Mouse (Mus musculus) embryonic facial prominence, embryonic 11.5 days (tissue): Measurements from ENCODE around the gene Yjefn3. TPM values are rescaled to one million over a fixed set of nuclear protein-coding genes. Genes with fewer than 3 reads are reported as not detected.

Source experiments
- ATAC-seq: fragments of 200-750 bp; cut with Nextera tagmentation; replicated peaks from 2 replicates; pipeline ENCODE4 v1.8.0; 2017; ENCODE audit warnings: low read depth; ENCODE audit not compliant: insufficient number of reproducible peaks, low FRiP score, low TSS enrichment
- DNase-seq: peaks from one replicate; pipeline ENCODE4 v3.0.0-alpha.2; 2015; ENCODE audit warnings: low spot score
- H3K27ac ChIP-seq: fragments of 300-500 bp; sonication (generic); replicated peaks from 2 replicates; pipeline ENCODE4 v1.5.1; 2014; ENCODE audit warnings: mild to moderate bottlenecking, low read depth, low read length, control low read depth
- H3K27me3 ChIP-seq: fragments of 300-500 bp; sonication (generic); 2 replicates; pipeline ENCODE4 v1.6.1; 2014; ENCODE audit warnings: mild to moderate bottlenecking, low read length, moderate library complexity, mixed read lengths; ENCODE audit not compliant: control insufficient read depth, insufficient read depth
- H3K36me3 ChIP-seq: fragments of 300-500 bp; sonication (generic); replicated peaks from 2 replicates; pipeline ENCODE4 v1.6.1; 2014; ENCODE audit warnings: low read depth, mild to moderate bottlenecking, low read length, moderate library complexity, mixed read lengths; ENCODE audit not compliant: control insufficient read depth, insufficient read depth
- H3K4me1 ChIP-seq: fragments of 300-500 bp; sonication (generic); 2 replicates; pipeline ENCODE4 v1.6.1; 2014; ENCODE audit warnings: low read length, mixed read lengths; ENCODE audit not compliant: control insufficient read depth, insufficient read depth
- H3K4me2 ChIP-seq: fragments of 300-500 bp; sonication (generic); 2 replicates; pipeline ENCODE4 v1.6.1; 2014; ENCODE audit warnings: low read depth, mild to moderate bottlenecking, control low read depth, low read length, moderate library complexity
- H3K4me3 ChIP-seq: fragments of 300-500 bp; sonication (generic); 2 replicates; pipeline ENCODE4 v1.5.1; 2014; ENCODE audit warnings: low read depth, low read length, control low read depth
- H3K9ac ChIP-seq: fragments of 300-500 bp; sonication (generic); replicated peaks from 2 replicates; pipeline ENCODE4 v1.6.1; 2014; ENCODE audit warnings: mild to moderate bottlenecking, control low read depth, low read length
- H3K9me3 ChIP-seq: fragments of 300-500 bp; sonication (generic); replicated peaks from 2 replicates; pipeline ENCODE4 v1.6.1; 2016; ENCODE audit warnings: mild to moderate bottlenecking, low read length, inconsistent platforms, mixed read lengths; ENCODE audit not compliant: control insufficient read depth
- WGBS: fragments of 180-500 bp; shearing (Covaris S2); extraction: QIAGEN DNeasy Blood & Tissue Kit; methylation state at CpG from one replicate; pipeline ENCODE4 v1.1.7; 2014; 5-methylcytosine and 5-hydroxymethylcytosine counted together
- polyA plus RNA-seq: library from polyadenylated mRNA; unstranded; fragments of >200 nt; fragmentation: Nextera tagmentation; extraction: Ambion mirVana; gene quantifications from 2 replicates; pipeline ENCODE4 v1.2.1, GENCODE M21; 2014

Gene Yjefn3
- polyA plus RNA-seq, 1 experiment from 2014 or later = 3.6 TPM

DNA sequence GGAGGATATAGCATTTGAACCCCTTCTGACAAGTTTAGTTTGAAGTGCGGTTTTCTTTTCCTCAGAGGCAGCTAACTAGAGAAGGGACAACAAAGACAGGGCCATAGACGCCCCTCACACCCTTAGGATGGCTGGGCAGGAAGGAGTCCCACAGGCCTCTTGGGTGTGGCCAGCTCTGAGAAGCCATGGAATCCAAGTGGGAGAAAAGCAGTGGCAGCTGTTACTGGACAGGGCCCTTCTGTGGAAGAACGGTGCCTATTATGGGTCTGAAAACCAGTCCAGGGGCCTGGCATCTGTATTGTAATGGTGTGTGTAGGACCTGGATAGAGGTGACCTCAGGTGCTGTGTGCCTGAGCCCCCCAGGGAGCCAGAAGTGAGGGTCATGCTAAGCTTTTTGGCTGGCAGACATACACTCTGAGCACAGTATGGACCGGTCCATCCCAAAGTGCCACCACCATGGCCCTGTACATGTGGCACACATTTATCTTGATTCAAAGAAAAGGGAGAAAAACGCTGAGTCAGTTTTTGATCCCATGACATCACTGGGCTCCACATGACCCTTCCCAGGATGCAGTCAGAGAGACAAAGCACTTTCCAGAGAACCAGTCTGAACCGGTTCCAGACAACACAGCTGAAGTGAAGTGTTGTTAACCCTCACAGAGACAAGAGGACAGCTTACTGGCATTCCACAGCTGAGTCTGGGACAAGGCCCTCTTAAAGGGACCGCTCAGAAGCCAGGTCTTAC, 33.7 kb upstream of the Yjefn3 start:
- WGBS = 71% methylated on average over 7 of the region's 7 CpGs
- H3K9me3 ChIP-seq = no peaks in the 10 kb centered on the region
- H3K27me3 ChIP-seq = no peaks in the 10 kb centered on the region
- H3K4me1 ChIP-seq = peaks cover 5% of the 10 kb centered on the region; the same call in 1 of the 2 replicates
- ATAC-seq (peak; percentile 67), DNase-seq (peak; percentile 73)
- H3K9ac ChIP-seq = no peak overlapping the region
- H3K36me3 ChIP-seq = peaks cover 3% of the 10 kb centered on the region; the same call in 1 of the 2 replicates
- H3K27ac ChIP-seq = no peak overlapping the region
- H3K4me3 ChIP-seq = no peak overlapping the region
- no peak overlapping the region for H3K4me2 ChIP-seq

GRCm38 (mm10) chr8:69935431-69935830, 32.9 kb upstream of the Yjefn3 start:
- H3K27ac ChIP-seq = no peak overlapping the region
- ATAC-seq = no peak
- no peaks in the 10 kb centered on the region for H3K27me3 ChIP-seq
- no peak overlapping the region for H3K9ac ChIP-seq
- H3K9me3 ChIP-seq = no peaks in the 10 kb centered on the region
- no peak overlapping the region for H3K4me2 ChIP-seq
- H3K4me1 ChIP-seq = peaks cover 5% of the 10 kb centered on the region; the same call in 1 of the 2 replicates
- no peak for DNase-seq
- 96% methylated on average over 3 of the region's 3 CpGs for WGBS
- no peak overlapping the region for H3K4me3 ChIP-seq
- H3K36me3 ChIP-seq = peaks cover 3% of the 10 kb centered on the region; the same call in 1 of the 2 replicates

- ATAC-seq (no peak), DNase-seq (no peak)
- Histone ChIP-seq H3K27ac (no peak overlapping the region), H3K27me3 (no peaks in the 10 kb centered on the region), H3K9ac (no peak overlapping the region), H3K4me2 (no peak overlapping the region), H3K4me1 (no peaks in the 10 kb centered on the region), H3K9me3 (no peaks in the 10 kb centered on the region), H3K36me3 (peaks cover 3% of the 10 kb centered on the region; the same call in 1 of the 2 replicates), H3K4me3 (no peak overlapping the region)
- WGBS = 85% methylated on average over 5 of the region's 5 CpGs
Measured at GRCm38 (mm10) chr8:69934582-69934981, 32.1 kb upstream of the Yjefn3 start.

- H3K9ac ChIP-seq = no peak overlapping the region
- peaks cover 3% of the 10 kb centered on the region; the same call in 1 of the 2 replicates for H3K36me3 ChIP-seq
- H3K4me2 ChIP-seq = no peak overlapping the region
- no peak overlapping the region for H3K27ac ChIP-seq
- ATAC-seq = no peak
- H3K4me1 ChIP-seq = no peaks in the 10 kb centered on the region
- DNase-seq = no peak
- 70% methylated on average over 2 of the region's 2 CpGs for WGBS
- H3K4me3 ChIP-seq = no peak overlapping the region
- H3K27me3 ChIP-seq = no peaks in the 10 kb centered on the region
- H3K9me3 ChIP-seq = no peaks in the 10 kb centered on the region
Measured at GRCm38 (mm10) chr8:69933811-69934210, 31.3 kb upstream of the Yjefn3 start.

DNA sequence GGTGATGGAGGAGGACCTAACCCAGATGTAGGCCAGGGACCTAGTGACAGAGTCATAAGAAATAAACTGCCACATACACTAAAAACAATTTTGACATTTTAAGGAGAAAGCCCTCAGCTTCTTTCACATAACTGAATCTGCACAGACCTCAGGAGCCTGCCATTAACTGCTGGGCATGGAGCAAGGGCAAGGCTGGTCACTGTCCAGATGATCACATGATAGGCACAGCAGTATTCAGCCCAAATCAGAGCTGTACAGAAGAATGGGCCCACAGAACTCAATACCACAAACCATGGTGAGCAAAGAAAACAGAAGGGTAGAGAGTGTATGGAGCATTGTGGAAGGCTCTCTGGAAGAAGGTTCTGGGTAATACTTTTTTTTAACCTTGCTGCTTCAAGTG, 24.4 kb upstream of the Yjefn3 start:
- no peaks in the 10 kb centered on the region for H3K36me3 ChIP-seq

GRCm38 (mm10) chr8:69923986-69924385, 21.5 kb upstream of the Yjefn3 start:
- no peaks in the 10 kb centered on the region for H3K9me3 ChIP-seq
- H3K27ac ChIP-seq = no peak overlapping the region
- H3K4me3 ChIP-seq = no peak overlapping the region
- H3K4me2 ChIP-seq = no peak overlapping the region
- no peak overlapping the region for H3K9ac ChIP-seq
- H3K27me3 ChIP-seq = no peaks in the 10 kb centered on the region
- H3K36me3 ChIP-seq = no peaks in the 10 kb centered on the region
- peaks cover 6% of the 10 kb centered on the region; the same call in 1 of the 2 replicates for H3K4me1 ChIP-seq
- 91% methylated on average over 1 of the region's 1 CpGs for WGBS
- DNase-seq = no peak
- ATAC-seq = no peak

More for the DNA sequence above, 24.4 kb upstream of the Yjefn3 start:
- H3K4me2 ChIP-seq = no peak overlapping the region
- H3K9me3 ChIP-seq = no peaks in the 10 kb centered on the region
- no peak overlapping the region for H3K9ac ChIP-seq
- no peak overlapping the region for H3K4me3 ChIP-seq
- no peaks in the 10 kb centered on the region for H3K27me3 ChIP-seq
- H3K4me1 ChIP-seq = no peaks in the 10 kb centered on the region
- ATAC-seq (no peak), DNase-seq (no peak)
- no peak overlapping the region for H3K27ac ChIP-seq

- H3K9me3 ChIP-seq = no peaks in the 10 kb centered on the region
- H3K4me2 ChIP-seq = no peak overlapping the region
- ATAC-seq (no peak), DNase-seq (no peak)
- H3K4me1 ChIP-seq = peaks cover 6% of the 10 kb centered on the region; the same call in 1 of the 2 replicates
- no peak overlapping the region for H3K4me3 ChIP-seq
- 91% methylated on average over 2 of the region's 2 CpGs for WGBS
- no peaks in the 10 kb centered on the region for H3K27me3 ChIP-seq
- H3K9ac ChIP-seq = no peak overlapping the region; the same call in 1 of the 2 replicates
- no peaks in the 10 kb centered on the region; the same call in 1 of the 2 replicates for H3K36me3 ChIP-seq
- H3K27ac ChIP-seq = peak overlapping the region; percentile 29
Measured at GRCm38 (mm10) chr8:69921141-69921540, 18.6 kb upstream of the Yjefn3 start.
